Mouse (Mus musculus): ENCODE measurements around the gene Rpsa.

- TF ChIP-seq CTCF (IDR thresholded peaks at IDR 0.05; ENCODE audit: borderline replicate concordance, insufficient read depth, low read depth, low read length) (no peak), POLR2A (IDR thresholded peaks at IDR 0.05; ENCODE audit: borderline replicate concordance, insufficient read depth, low read length) (no peak)
Observed at GRCm38 (mm10) chr9:120091086-120091485, 36.4 kb upstream of the Rpsa start.
